Mouse (Mus musculus) testis, adult 2 months (tissue): Measurements from ENCODE around the gene Cnbp.

ENCODE experiments used
- CTCF ChIP-seq: fragments of 200-500 bp; IDR thresholded peaks from 2 replicates; pipeline ENCODE4 v1.5.1; 2012; ENCODE audit warnings: low read depth, mild to moderate bottlenecking, inconsistent platforms, low read length, moderate library complexity; ENCODE audit not compliant: control insufficient read depth, insufficient read depth, insufficient replicate concordance
- POLR2A ChIP-seq: fragments of 200-500 bp; IDR thresholded peaks from 2 replicates; pipeline ENCODE4 v1.6.1; 2012; ENCODE audit warnings: low read depth, mild to moderate bottlenecking, inconsistent platforms, low read length, moderate library complexity; ENCODE audit not compliant: control insufficient read depth

- TF ChIP-seq POLR2A (no peak), CTCF (no peak)
These were observed 11.0 kb downstream of the Cnbp start for GRCm38 (mm10) chr6:87839797-87840341.
